Mouse (Mus musculus) right cerebral cortex, postnatal 4 days (tissue): Measurements from ENCODE around the gene Nudt10.

Experiments used
- DNase-seq: peaks from one replicate; pipeline ENCODE4 v3.0.0-alpha.2; 2022

The Nudt10 gene

DNA sequence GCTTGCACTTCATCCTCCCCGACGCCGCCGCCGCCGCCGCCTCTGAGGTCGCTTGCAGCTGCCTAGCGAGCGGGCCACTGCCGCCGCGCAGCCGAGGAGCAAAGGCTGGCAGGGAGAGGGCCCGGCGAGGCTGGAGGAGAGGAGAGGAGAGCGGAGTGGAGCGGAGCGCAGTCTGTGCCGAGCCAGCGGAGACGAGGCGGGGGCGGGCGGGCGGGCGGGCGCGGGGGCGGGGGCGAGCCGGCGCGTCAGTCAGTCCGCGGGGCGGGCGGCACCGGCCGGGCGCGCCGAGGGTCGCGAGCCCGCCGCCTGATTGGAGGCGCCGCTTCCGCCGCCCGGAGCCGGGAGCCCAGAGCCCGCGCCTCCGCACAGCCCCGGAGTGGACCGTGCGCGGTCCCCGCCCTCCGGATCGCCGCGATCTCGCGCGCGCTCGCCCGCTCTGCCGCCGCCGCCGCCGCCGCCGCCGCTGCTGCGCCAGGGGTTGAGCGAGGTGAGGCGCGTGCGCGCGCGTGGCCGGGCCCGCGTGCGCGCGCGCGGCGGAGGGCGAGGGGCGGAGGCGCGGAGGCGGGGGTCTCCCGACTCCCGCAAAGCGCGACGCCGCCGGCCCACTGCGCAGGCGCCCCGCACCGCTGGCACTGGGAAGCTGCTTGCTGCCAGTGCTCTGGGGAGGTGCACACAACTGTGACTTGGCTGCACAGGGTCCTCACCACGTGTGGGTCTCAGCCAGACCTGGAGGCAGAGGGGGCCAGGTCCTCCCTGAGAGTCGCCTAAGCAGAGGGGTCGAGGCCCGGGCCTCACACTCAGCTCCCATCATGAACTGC, at the start of gene Nudt10:
TSS of gene Nudt10 (minus strand) at position 193 of the 818 bp plus-strand sequence.
- DNase-seq: peak; percentile 18

DNA sequence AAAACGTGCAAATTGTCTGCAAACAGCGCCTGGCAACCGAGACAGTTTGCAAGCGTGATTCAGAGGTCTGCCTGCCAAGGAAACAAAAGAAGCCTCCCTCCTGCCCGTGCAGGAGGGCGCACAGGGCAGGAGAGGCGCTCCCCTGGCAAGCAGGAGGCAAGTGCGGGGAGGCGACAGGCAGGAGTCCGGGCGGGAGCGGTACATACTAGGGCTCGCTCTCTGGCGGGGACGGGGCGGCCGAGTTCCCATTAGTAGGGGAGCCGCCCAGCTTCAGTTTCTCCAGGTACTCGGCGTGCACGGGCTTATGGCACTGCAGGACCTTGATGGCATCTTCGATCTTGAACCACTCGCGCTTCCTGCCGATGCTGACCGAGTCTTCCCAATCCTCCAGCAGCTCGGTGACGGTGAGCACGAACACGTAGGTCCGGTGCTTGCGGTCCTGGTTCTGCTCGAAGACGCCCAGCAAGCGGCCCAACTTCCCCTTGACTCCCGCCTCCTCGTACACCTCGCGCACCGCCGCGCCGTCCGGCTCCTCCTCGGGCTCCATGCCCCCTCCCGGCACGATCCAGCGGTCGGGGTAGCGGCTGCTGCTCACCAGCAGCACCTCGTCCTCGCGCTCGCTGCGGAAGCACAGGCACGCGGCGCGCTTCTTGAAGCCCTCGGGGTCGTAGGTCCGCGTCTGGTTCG, 536 bp downstream of the Nudt10 start:
- DNase-seq: peak; percentile 2

DNA sequence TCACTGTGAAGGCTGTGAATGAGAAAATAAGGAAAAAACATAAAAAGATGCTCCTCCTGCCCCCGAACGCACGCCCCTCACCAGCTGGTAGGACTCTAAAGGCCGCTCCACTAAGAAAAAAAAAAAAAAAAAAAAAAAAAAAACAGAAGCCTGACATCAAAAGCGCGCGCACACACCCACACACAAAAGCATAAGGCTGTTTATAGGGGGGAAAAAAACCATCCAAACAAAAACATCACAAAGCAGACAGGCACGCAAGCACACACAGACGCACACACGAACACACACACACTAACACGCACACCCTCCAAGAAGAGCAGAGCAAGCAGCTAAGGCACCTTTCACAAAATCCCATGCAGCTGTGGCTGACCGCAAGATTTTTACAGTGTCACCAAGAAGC, 1.1 kb downstream of the Nudt10 start:
- peak; percentile 1 for DNase-seq
